Mouse (Mus musculus) liver, embryonic 15.5 days (tissue): Measurements from ENCODE around the gene Isoc2a. TPM values are rescaled to one million over a fixed set of nuclear protein-coding genes. Genes with fewer than 3 reads are reported as not detected.
A peak's percentile ranks its signal among the peaks of the same experiment; 100 is the strongest.

Experiments used
- ATAC-seq: fragments of 200-750 bp; cut with Nextera tagmentation; 2 replicates; pipeline ENCODE4 v1.8.0; 2017; ENCODE audit warnings: moderate number of reproducible peaks, mild to moderate bottlenecking, moderate library complexity; ENCODE audit not compliant: insufficient read depth
- H3K27ac ChIP-seq: fragments of 300-500 bp; sonication (generic); replicated peaks from 2 replicates; pipeline ENCODE4 v1.5.1; 2015; ENCODE audit warnings: mild to moderate bottlenecking, inconsistent platforms
- H3K27me3 ChIP-seq: fragments of 300-500 bp; sonication (generic); 2 replicates; pipeline ENCODE4 v1.6.1; 2015; ENCODE audit warnings: mild to moderate bottlenecking, inconsistent platforms
- H3K36me3 ChIP-seq: fragments of 300-500 bp; sonication (generic); replicated peaks from 2 replicates; pipeline ENCODE4 v1.6.1; 2015; ENCODE audit warnings: moderate library complexity, mild to moderate bottlenecking, inconsistent platforms
- H3K4me1 ChIP-seq: fragments of 300-500 bp; sonication (generic); replicated peaks from 2 replicates; pipeline ENCODE4 v1.6.1; 2015; ENCODE audit warnings: inconsistent platforms
- H3K4me2 ChIP-seq: fragments of 300-500 bp; sonication (generic); 2 replicates; pipeline ENCODE4 v1.6.1; 2015; ENCODE audit warnings: moderate library complexity, mild to moderate bottlenecking, inconsistent platforms
- H3K4me3 ChIP-seq: fragments of 300-500 bp; sonication (generic); replicated peaks from 2 replicates; pipeline ENCODE4 v1.5.1; 2015; ENCODE audit warnings: mild to moderate bottlenecking, inconsistent platforms
- H3K9ac ChIP-seq: fragments of 300-500 bp; sonication (generic); 2 replicates; pipeline ENCODE4 v1.6.1; 2015; ENCODE audit warnings: moderate library complexity, mild to moderate bottlenecking, inconsistent platforms
- H3K9me3 ChIP-seq: fragments of 300-500 bp; sonication (generic); replicated peaks from 2 replicates; pipeline ENCODE4 v1.6.1; 2016; ENCODE audit warnings: inconsistent platforms
- WGBS: fragments of 180-500 bp; shearing (Covaris S2); methylation state at CpG from one replicate; pipeline ENCODE4 v1.1.7; 2015; ENCODE audit warnings: mixed read lengths; ENCODE audit not compliant: insufficient replicate concordance; 5-methylcytosine and 5-hydroxymethylcytosine counted together
- polyA plus RNA-seq: library from polyadenylated mRNA; unstranded; fragments of >200 nt; fragmentation: Nextera tagmentation; extraction: Ambion mirVana; gene quantifications from 2 replicates; pipeline ENCODE4 v1.2.1, GENCODE M21; 2015

Gene Isoc2a
- polyA plus RNA-seq, 1 experiment from 2014 or later = 0.77 TPM

DNA sequence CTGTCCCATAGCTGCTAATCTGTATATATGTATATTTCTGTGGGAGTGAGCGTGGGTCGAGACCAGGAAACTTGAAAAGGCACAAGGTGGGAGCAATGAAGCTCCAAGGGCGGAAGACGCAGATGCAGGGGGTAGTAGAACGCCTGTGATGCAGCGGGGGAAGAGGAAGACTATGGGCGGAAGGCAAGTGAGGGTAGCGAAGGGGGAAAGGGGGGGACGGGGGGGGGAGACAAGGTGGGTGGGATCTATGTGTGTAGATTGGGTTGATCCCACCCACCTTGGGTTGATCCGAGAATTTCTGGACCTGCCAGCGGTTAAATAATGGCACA lies 23.5 kb downstream of the Isoc2a start:
- H3K9me3 ChIP-seq = no peaks in the 10 kb centered on the region
- peak; percentile 20; the same call in 1 of the 2 replicates for ATAC-seq
- H3K9ac ChIP-seq = peak overlapping the region; percentile 39; the same call in 1 of the 2 replicates
- H3K4me1 ChIP-seq = peaks cover 22% of the 10 kb centered on the region
- peak overlapping the region; percentile 69 for H3K4me2 ChIP-seq
- 20% methylated on average over 11 of the region's 11 CpGs for whole genome bisulfite sequencing
- H3K4me3 ChIP-seq = peak overlapping the region; percentile 47
- H3K27me3 ChIP-seq = no peaks in the 10 kb centered on the region
- no peaks in the 10 kb centered on the region for H3K36me3 ChIP-seq
- peak overlapping the region; percentile 66 for H3K27ac ChIP-seq

DNA sequence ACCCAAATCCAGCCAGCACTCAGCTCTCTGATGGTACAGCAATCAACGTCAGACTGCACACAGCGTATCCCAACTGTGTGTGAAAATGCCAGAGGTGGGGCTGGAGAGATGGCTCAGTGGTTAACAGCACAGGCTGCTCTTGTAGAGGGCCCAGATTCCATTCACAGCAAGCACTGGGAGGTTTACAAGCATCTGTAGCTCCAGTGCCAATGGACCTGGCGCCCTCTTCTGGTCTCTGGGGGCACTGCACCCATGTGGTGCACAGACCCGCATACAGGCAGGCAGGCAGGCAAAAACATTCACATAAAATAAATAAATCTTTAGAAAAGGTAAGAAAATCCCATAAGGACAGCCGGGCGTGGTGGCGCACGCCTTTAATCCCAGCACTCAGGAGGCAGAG lies 24.2 kb downstream of the Isoc2a start:
- Histone ChIP-seq H3K9ac (no peak overlapping the region), H3K36me3 (no peaks in the 10 kb centered on the region), H3K4me2 (0 out of 2 replicates have a peak overlapping the region, but pooled peaks have one; percentile 69), H3K4me1 (peaks cover 22% of the 10 kb centered on the region), H3K27ac (no peak overlapping the region), H3K27me3 (no peaks in the 10 kb centered on the region), H3K4me3 (peak overlapping the region; percentile 47; the same call in 1 of the 2 replicates), H3K9me3 (no peaks in the 10 kb centered on the region)
- WGBS = 54% methylated on average over 8 of the region's 8 CpGs
- no peak for ATAC-seq

DNA sequence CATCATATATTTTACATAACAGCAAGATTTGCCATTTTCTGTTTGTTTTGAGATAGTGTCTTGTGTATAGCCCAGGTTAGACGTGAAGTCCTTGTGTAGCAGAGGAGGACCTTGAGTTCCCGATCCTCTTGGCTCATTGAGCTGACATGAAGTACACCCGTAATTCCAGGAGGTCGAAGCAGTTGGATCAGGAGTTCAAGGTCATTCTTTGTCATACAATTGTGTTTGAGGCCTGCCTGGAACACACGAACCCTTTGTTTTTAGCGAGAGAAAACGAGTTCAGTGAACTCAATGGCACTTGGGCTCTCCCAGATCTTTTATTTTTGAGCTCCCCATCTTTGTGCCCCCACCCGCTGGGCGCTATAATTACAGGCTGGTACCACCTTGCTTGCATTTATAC lies 25.5 kb downstream of the Isoc2a start:
- no peak overlapping the region for H3K4me3 ChIP-seq
- 71% methylated on average over 9 of the region's 9 CpGs for WGBS
- H3K27ac ChIP-seq = no peak overlapping the region
- no peaks in the 10 kb centered on the region for H3K27me3 ChIP-seq
- no peaks in the 10 kb centered on the region for H3K9me3 ChIP-seq
- ATAC-seq = no peak
- H3K9ac ChIP-seq = no peak overlapping the region
- no peak overlapping the region for H3K4me2 ChIP-seq
- peaks cover 22% of the 10 kb centered on the region for H3K4me1 ChIP-seq
- H3K36me3 ChIP-seq = no peaks in the 10 kb centered on the region

GRCm38 (mm10) chr7:4906466-4906950 lies 29.6 kb downstream of the Isoc2a start, which contains the start of gene Gm36210:
TSS of gene Gm36210 (minus strand) at chr7:4906516.
- H3K27ac ChIP-seq = no peak within 1 kb of the TSS
- H3K4me1 ChIP-seq = no peaks in the 10 kb centered on the region
- H3K9me3 ChIP-seq = no peaks in the 10 kb centered on the region
- ATAC-seq = no peak
- peaks cover 7% of the 10 kb centered on the region; the same call in 1 of the 2 replicates for H3K27me3 ChIP-seq
- no peaks in the 10 kb centered on the region for H3K36me3 ChIP-seq
- 65% methylated on average over 10 of the region's 10 CpGs for WGBS
- H3K9ac ChIP-seq = no peak within 1 kb of the TSS
- no peak within 1 kb of the TSS for H3K4me3 ChIP-seq
- no peak within 1 kb of the TSS for H3K4me2 ChIP-seq

- Histone ChIP-seq H3K27me3 (peaks cover 7% of the 10 kb centered on the region; the same call in 1 of the 2 replicates), H3K9me3 (no peaks in the 10 kb centered on the region), H3K4me2 (no peak overlapping the region), H3K4me1 (peaks cover 18% of the 10 kb centered on the region), H3K27ac (no peak overlapping the region), H3K36me3 (no peaks in the 10 kb centered on the region), H3K9ac (no peak overlapping the region), H3K4me3 (no peak overlapping the region)
- no peak for ATAC-seq
- WGBS = 39% methylated on average over 9 of the region's 9 CpGs
Measured at GRCm38 (mm10) chr7:4911561-4911960, 34.6 kb downstream of the Isoc2a start.

DNA sequence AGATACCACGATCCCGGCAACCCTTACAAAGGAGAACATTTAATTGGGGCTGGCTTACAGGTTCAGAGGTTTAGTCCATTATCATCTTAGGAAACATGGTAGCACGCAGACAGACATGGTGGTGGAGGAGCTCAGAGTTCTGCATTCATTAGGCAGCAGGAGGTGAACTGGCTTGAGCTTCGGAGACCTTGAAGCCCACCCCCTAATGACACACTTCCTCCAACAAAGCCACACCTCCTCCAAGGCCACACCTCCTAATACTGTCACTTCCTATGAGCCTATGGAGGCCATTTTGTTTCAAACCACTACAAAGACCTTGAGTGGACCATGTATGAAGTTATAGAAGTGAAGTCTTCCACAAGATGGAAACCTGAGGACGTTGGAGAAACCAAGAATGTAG lies 35.3 kb downstream of the Isoc2a start:
- no peak overlapping the region for H3K27ac ChIP-seq
- no peak overlapping the region for H3K4me3 ChIP-seq
- no peak overlapping the region for H3K9ac ChIP-seq
- H3K4me1 ChIP-seq = peaks cover 25% of the 10 kb centered on the region
- H3K4me2 ChIP-seq = no peak overlapping the region
- 56% methylated on average over 5 of the region's 5 CpGs for WGBS
- peaks cover 7% of the 10 kb centered on the region; the same call in 1 of the 2 replicates for H3K27me3 ChIP-seq
- no peak for ATAC-seq
- 0 out of 2 replicates have a peak, but pooled peaks cover under 1% of the 10 kb centered on the region for H3K36me3 ChIP-seq
- no peaks in the 10 kb centered on the region for H3K9me3 ChIP-seq

GRCm38 (mm10) chr7:4915007-4915665 lies 38.2 kb downstream of the Isoc2a start, which contains the start of gene Zfp628:
TSS of gene Zfp628 (plus strand) at chr7:4915217.
- H3K4me1 ChIP-seq = peaks cover 26% of the 10 kb centered on the region
- H3K27me3 ChIP-seq = peaks cover 6% of the 10 kb centered on the region; the same call in 1 of the 2 replicates
- H3K36me3 ChIP-seq = peaks cover 27% of the 10 kb centered on the region
- peak; percentile 88 for ATAC-seq
- H3K4me2 ChIP-seq = peak within 1 kb of the TSS; percentile 72
- no peaks in the 10 kb centered on the region for H3K9me3 ChIP-seq
- H3K4me3 ChIP-seq = peak within 1 kb of the TSS; percentile 92
- peak within 1 kb of the TSS; percentile 93 for H3K9ac ChIP-seq
- WGBS = under 1% methylated on average over 56 of the region's 56 CpGs
- peak within 1 kb of the TSS; percentile 94 for H3K27ac ChIP-seq

GRCm38 (mm10) chr7:4915669-4916416 lies 38.9 kb downstream of the Isoc2a start:
- peak overlapping the region; percentile 93 for H3K9ac ChIP-seq
- H3K36me3 ChIP-seq = peaks cover 35% of the 10 kb centered on the region
- H3K27ac ChIP-seq = peak overlapping the region; percentile 94
- WGBS = 22% methylated on average over 14 of the region's 14 CpGs
- peak overlapping the region; percentile 72 for H3K4me2 ChIP-seq
- no peaks in the 10 kb centered on the region for H3K27me3 ChIP-seq
- ATAC-seq = peak; percentile 53
- no peaks in the 10 kb centered on the region for H3K9me3 ChIP-seq
- H3K4me1 ChIP-seq = peaks cover 28% of the 10 kb centered on the region
- H3K4me3 ChIP-seq = peak overlapping the region; percentile 92

GRCm38 (mm10) chr7:4917494-4917893 lies 40.5 kb downstream of the Isoc2a start:
- Histone ChIP-seq H3K36me3 (peaks cover 36% of the 10 kb centered on the region), H3K4me3 (no peak overlapping the region), H3K9me3 (no peaks in the 10 kb centered on the region), H3K27ac (no peak overlapping the region), H3K27me3 (peaks cover 12% of the 10 kb centered on the region), H3K9ac (no peak overlapping the region), H3K4me2 (no peak overlapping the region), H3K4me1 (peaks cover 39% of the 10 kb centered on the region)
- 71% methylated on average over 2 of the region's 2 CpGs for WGBS
- ATAC-seq = no peak

GRCm38 (mm10) chr7:4918681-4919080 lies 41.7 kb downstream of the Isoc2a start:
- Histone ChIP-seq H3K4me3 (no peak overlapping the region), H3K9me3 (no peaks in the 10 kb centered on the region), H3K27me3 (peaks cover 24% of the 10 kb centered on the region), H3K9ac (no peak overlapping the region), H3K4me1 (peaks cover 50% of the 10 kb centered on the region), H3K27ac (no peak overlapping the region), H3K4me2 (no peak overlapping the region), H3K36me3 (peaks cover 36% of the 10 kb centered on the region)
- WGBS = 87% methylated on average over 15 of the region's 15 CpGs
- no peak for ATAC-seq

DNA sequence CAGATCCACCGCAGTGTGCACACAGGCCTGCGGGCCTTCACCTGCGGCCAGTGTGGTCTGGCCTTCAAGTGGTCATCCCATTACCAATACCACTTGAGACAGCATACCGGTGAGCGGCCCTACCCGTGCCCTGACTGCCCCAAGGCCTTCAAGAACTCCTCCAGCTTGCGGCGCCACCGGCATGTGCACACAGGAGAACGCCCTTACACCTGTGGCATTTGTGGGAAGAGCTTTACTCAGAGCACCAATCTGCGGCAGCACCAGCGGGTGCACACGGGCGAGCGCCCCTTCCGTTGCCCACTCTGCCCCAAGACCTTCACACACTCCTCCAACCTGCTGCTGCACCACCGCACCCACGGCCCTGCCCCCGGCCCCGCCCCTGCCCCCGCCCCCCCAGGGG lies 42.1 kb downstream of the Isoc2a start:
- Histone ChIP-seq H3K27ac (no peak overlapping the region), H3K36me3 (peaks cover 36% of the 10 kb centered on the region), H3K4me2 (no peak overlapping the region), H3K9ac (no peak overlapping the region), H3K27me3 (peaks cover 28% of the 10 kb centered on the region), H3K4me1 (peaks cover 54% of the 10 kb centered on the region), H3K4me3 (no peak overlapping the region), H3K9me3 (no peaks in the 10 kb centered on the region)
- no peak for ATAC-seq
- WGBS = 86% methylated on average over 21 of the region's 21 CpGs
